Mouse (Mus musculus) G1E (cell line): ENCODE measurements around the gene Aknad1.

Source experiments
- CTCF ChIP-seq: IDR thresholded peaks from 2 replicates; pipeline ENCODE4 v1.5.1; 2012; ENCODE audit warnings: low read depth, low read length, inconsistent platforms, mixed read lengths
- GATA1 ChIP-seq: IDR thresholded peaks from 2 replicates; pipeline ENCODE4 v1.6.1; 2012; ENCODE audit warnings: borderline replicate concordance, low read length, inconsistent platforms, mixed read lengths

- TF ChIP-seq GATA1, result no peak
- TF ChIP-seq CTCF, result no peak
Observed at GRCm38 (mm10) chr3:108765476-108765875, 26.0 kb downstream of the Aknad1 start.
